Mouse (Mus musculus) lung, adult 2 months (tissue): ENCODE data around the gene Tgfb3. TPM values are rescaled to one million over a fixed set of nuclear protein-coding genes. Genes with fewer than 3 reads are reported as not detected.

Source experiments
- DNase-seq: peaks from one replicate; pipeline ENCODE4 v3.0.0; 2022
- H3K4me1 ChIP-seq: fragments of 200-500 bp; 2 replicates; pipeline ENCODE4 v1.6.1; 2011; ENCODE audit warnings: low read length; ENCODE audit not compliant: control insufficient read depth, insufficient read depth
- H3K4me3 ChIP-seq: fragments of 200-500 bp; replicated peaks from 2 replicates; pipeline ENCODE3; 2011; ENCODE audit warnings: low read depth, mild to moderate bottlenecking, control low read depth, low read length; ENCODE audit errors: extremely low read depth
- CTCF ChIP-seq: fragments of 200-500 bp; IDR thresholded peaks from 2 replicates; pipeline ENCODE4 v1.5.1; 2011; ENCODE audit warnings: mild to moderate bottlenecking, low read length, control low read depth; ENCODE audit not compliant: insufficient read depth
- POLR2A ChIP-seq: fragments of 200-500 bp; IDR thresholded peaks from 2 replicates; pipeline ENCODE4 v1.6.1; 2011; ENCODE audit warnings: low read depth, mild to moderate bottlenecking, control low read depth, low read length, borderline replicate concordance; ENCODE audit errors: extremely low read depth
- WGBS: fragments of 180-500 bp; shearing (Covaris S2); methylation state at CpG from one replicate; pipeline ENCODE4 v1.1.7; 2018; 5-methylcytosine and 5-hydroxymethylcytosine counted together
- polyA plus RNA-seq: library from polyadenylated mRNA; depleted of rRNA; stranded (reverse); fragments of >200 nt; gene quantifications from 2 replicates; pipeline ENCODE4 v1.2.3, GENCODE M21; 2012

The Tgfb3 gene
- polyA plus RNA-seq, 1 experiment = 33.9 TPM

DNA sequence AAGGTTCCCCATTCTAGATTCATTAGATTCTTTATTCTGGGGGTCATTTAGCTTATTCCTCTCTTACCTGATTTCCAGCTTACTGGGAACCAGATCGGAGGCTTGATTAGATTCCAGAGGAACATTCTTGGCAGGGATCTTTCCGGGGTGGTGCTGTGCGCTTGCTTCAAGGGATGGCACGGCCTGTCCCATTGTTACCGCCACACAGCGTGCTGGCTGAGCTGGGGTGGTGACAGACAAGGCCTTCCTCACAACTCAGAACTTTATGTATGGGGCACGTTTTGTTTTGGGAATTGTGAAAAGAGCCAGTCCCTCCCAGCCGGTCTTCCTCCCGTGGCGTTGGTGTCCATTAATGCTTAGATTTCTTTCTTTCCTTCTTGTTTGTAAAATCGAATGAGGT lies 24.6 kb upstream of the Tgfb3 start:
- DNase-seq = no peak
- Histone ChIP-seq H3K4me1 (peaks cover 10% of the 10 kb centered on the region), H3K4me3 (no peak overlapping the region)
- TF ChIP-seq CTCF (no peak), POLR2A (peak; percentile 45; the same call in 1 of the 2 replicates)
- 31% methylated on average over 11 of the region's 11 CpGs for WGBS

DNA sequence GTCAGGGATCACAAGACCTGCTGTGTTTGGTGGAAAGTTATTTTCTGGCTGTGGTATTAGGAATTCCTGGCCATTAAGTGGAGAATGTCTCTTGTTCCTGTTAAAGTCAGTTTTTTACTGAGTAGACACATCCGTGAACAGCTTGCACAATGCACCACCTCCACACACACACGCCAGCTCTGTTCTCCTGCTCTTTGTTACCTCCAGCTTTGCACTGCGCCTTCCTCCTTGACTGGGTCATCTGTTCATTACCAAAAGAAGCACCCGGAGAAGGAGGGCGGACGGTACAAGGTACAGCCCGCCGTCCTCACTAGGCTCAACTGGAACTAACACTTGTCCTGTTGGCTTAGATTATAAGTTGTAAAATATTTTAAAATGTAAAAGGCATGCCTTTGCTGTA lies 23.8 kb upstream of the Tgfb3 start:
- peaks cover 10% of the 10 kb centered on the region for H3K4me1 ChIP-seq
- 82% methylated on average over 8 of the region's 8 CpGs for WGBS
- no peak for DNase-seq
- no peak overlapping the region for H3K4me3 ChIP-seq
- TF ChIP-seq CTCF (no peak), POLR2A (no peak)

DNA sequence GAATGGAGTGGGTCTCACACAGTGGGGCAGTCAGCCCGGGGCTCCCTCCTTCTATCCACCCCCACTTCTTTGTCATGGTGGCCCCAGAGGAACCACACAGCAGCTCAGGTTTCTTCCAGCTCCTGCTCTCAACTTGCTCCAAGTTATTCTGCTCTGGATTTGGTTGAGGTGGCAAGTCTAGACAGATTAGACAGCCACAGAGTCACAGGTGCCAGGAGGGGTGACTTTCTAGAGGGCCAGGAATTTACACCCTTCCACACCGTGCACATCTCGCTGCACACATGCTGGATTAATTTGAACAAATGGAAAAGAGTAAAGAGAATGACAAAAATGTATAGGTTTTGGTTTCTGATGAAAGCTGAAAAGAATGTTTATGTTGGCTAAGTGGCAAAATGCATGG lies 21.9 kb upstream of the Tgfb3 start:
- peaks cover 10% of the 10 kb centered on the region for H3K4me1 ChIP-seq
- WGBS = 83% methylated on average over 3 of the region's 3 CpGs
- no peak for DNase-seq
- TF ChIP-seq POLR2A (no peak), CTCF (no peak)
- H3K4me3 ChIP-seq = no peak overlapping the region

DNA sequence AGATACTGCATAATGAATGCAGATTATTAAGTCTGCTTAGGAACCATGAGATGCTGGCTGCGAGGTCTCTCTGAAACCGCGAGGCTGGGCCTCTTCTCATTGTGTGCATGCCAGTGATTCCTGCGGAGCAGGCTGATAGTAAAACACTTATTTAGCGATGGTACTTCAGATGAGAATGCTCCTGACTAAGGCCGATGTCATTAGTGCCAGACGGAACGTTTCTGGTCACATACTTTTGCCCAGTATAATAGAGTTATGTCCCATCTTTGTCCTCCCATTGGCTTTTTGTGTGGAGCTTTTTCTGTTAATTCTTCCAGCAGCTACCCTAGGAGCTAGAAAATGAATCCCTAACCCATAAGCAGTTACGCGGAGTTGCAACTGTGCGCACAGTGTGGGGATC lies 18.9 kb upstream of the Tgfb3 start:
- WGBS = 72% methylated on average over 11 of the region's 11 CpGs
- no peaks in the 10 kb centered on the region for H3K4me1 ChIP-seq
- no peak overlapping the region for H3K4me3 ChIP-seq
- DNase-seq = no peak
- TF ChIP-seq CTCF (no peak), POLR2A (no peak)

DNA sequence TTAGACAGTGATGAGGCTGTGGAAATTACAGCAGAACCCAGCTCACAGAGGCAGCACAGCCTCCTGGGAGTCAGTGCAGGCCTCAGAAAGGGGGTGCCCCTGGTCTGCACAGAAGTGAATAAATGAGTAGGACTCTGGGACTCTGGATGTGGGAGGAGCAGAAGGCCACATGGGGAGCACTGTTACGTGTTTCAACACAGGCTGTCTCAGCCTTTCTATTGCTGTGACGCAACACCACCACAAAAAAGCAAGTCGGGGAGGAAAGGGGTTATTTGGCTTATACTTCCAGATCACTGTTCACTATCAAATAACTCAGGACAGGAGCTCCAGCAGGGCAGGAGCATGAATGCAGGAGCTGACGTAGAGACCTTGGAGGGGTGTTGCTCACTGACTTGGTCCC lies 17.0 kb upstream of the Tgfb3 start:
- 0 out of 2 replicates have a peak, but pooled peaks cover 3% of the 10 kb centered on the region for H3K4me1 ChIP-seq
- DNase-seq = no peak
- 76% methylated on average over 4 of the region's 4 CpGs for WGBS
- TF ChIP-seq POLR2A = no peak
- no peak overlapping the region for H3K4me3 ChIP-seq

DNA sequence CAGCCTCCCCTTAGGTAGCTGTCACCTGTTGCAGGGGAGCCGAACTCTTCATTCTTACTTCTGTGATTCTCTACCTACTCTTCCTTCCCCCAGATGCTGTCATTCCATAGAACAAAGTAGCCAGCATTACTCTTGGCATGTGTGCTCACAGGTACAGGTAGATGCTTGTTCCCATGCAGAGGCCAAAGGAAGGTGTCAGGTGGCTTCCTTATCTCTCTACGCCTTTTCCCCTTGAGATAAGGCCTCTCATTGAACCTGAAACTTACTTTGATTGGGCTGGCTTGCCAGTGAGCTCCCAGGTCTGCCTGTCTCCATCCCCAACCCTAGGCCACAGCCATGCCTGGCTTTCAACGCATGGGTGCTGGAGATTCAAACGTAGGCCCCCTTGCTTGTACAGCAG lies 15.2 kb upstream of the Tgfb3 start:
- no peak overlapping the region for H3K4me3 ChIP-seq
- H3K4me1 ChIP-seq = 0 out of 2 replicates have a peak, but pooled peaks cover 3% of the 10 kb centered on the region
- WGBS = 81% methylated on average over 4 of the region's 4 CpGs
- TF ChIP-seq POLR2A = no peak
- TF ChIP-seq CTCF = no peak
- no peak for DNase-seq

DNA sequence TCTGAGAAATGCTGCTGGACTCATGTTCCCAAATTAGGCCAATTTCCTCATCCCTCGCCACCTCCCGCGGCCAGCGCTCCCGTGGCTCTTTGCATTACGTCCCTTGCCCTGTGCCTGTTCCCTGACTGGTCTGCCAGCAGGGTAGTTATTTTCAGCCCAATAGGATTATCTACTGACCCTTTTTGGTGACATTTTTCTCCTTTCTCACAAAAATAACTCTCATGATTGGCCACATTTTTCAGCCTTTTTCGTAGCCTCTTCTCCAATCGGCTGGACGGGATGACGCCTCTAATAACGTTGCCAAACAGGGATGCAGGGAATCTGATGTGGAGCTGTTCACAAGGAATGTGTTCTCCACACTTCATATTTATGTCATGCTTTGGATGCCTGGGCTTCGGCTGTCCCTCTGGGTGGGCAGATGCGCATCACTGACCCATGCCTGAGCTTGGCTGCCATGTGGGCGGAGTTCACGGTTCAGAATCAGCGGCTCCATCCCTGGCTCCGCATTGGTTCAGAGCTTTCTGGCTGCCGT lies 12.8 kb upstream of the Tgfb3 start:
- Histone ChIP-seq H3K4me1 (peaks cover 9% of the 10 kb centered on the region), H3K4me3 (no peak overlapping the region)
- WGBS = 55% methylated on average over 18 of the region's 18 CpGs
- peak; percentile 21 for DNase-seq
- TF ChIP-seq POLR2A (no peak; the same call in 1 of the 2 replicates), CTCF (no peak)

DNA sequence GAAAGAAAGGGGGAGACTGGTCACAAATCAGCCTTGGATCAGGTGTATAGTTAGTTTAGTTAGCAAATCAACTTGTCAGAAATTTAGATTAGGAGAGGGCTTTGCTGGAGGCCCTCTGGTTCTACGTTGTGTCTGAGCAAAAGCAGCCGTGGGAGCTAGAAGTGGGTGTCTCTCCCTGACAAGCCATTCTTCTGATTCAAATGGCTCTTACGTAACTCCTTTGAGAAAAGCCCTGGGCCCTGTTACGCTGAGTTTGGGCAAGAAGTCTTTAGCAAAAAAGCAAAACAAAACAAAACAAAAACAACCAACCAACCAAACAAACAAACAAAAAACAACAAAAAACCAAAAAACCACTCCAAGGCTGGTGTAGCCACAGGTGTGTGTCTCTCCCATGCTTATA lies 11.9 kb upstream of the Tgfb3 start:
- H3K4me1 ChIP-seq = peaks cover 9% of the 10 kb centered on the region
- WGBS = 60% methylated on average over 4 of the region's 4 CpGs
- no peak for TF ChIP-seq POLR2A
- no peak for TF ChIP-seq CTCF
- DNase-seq = no peak
- no peak overlapping the region for H3K4me3 ChIP-seq

DNA sequence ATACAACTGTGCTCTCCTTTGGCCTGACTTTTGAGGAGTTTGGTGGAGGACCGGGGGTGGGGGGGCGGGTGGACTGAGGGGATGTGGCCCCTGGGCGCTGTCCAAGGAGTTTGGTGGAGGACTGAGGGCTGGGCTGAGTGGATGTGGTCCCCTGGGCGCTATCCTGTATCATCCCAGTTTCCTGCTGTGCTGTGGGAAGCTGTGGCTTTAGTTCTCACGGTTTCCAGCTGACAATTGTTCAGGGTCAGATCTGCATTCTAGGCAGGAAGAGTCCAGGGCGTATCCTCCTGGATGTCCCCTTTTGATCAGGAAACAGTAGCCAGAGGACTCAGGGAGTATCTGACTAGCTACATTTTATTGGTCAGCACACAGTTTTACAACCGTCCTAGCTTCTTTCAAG lies 9.2 kb upstream of the Tgfb3 start:
- TF ChIP-seq CTCF (no peak), POLR2A (no peak)
- DNase-seq = no peak

DNA sequence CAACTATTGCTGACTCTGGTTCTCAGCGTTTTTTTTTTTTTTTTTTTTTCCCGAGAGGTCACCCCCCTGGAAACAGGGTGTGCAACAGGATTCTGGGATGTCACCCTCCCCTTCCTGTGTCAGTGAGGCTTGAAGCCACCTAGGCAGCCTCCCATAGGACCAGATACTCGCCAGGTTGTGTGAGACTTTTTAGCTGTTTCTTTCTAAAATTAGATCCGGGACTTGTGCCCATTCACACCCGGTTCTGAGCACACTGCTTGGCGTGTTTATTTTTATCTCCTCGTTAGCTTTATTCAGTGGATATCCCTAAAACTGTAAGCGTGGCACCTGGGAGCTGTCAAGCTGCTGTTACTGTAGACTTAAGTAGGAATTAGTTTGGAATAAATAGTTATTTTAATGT lies 7.7 kb upstream of the Tgfb3 start:
- whole genome bisulfite sequencing = 64% methylated on average over 8 of the region's 8 CpGs
- no peak for TF ChIP-seq CTCF
- no peak for TF ChIP-seq POLR2A
- no peak for DNase-seq
- H3K4me1 ChIP-seq = peaks cover 9% of the 10 kb centered on the region
- no peak overlapping the region for H3K4me3 ChIP-seq

More for the DNA sequence above, 9.2 kb upstream of the Tgfb3 start:
- WGBS = 56% methylated on average over 7 of the region's 7 CpGs
- Histone ChIP-seq H3K4me3 (no peak overlapping the region), H3K4me1 (peaks cover 12% of the 10 kb centered on the region)

DNA sequence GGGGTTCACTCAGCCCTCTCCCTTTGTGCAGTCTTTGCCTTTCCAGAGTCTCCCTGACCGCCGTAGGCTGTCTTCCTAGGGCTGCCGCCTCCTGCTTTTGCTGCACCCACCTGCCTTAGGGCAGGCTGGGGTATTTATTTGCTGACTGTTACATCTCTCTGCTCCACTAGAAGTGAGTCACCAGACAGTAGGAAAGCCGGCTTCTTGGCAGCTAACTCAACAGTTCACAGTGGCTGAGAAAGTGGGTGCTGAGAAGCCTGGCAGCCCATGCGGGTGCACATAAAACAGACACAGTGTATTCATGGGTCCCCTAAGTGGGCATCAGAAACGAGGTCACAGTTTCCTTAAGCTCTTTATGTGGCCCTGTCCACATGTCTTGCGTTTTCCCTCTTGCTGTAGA lies 7.0 kb upstream of the Tgfb3 start:
- Histone ChIP-seq H3K4me1 (peaks cover 9% of the 10 kb centered on the region), H3K4me3 (no peak overlapping the region)
- WGBS = 90% methylated on average over 7 of the region's 7 CpGs
- TF ChIP-seq CTCF = no peak
- TF ChIP-seq POLR2A = no peak
- no peak for DNase-seq
